Mouse (Mus musculus): ENCODE measurements around the gene Paqr7. TPM values are rescaled to one million over a fixed set of nuclear protein-coding genes. Genes with fewer than 3 reads are reported as not detected.

Gene Paqr7
- polyA plus RNA-seq, 1 experiment: 47.6 TPM

GRCm38 (mm10) chr4:134534932-134535786 is 38.7 kb downstream of the Paqr7 start, which contains the start of gene Mtfr1l:
Gene Mtfr1l, minus strand, starts transcription at chr4:134535387.
- Histone ChIP-seq H3K4me3 (ENCODE audit: control insufficient read depth, insufficient read depth, low read length) (peak within 1 kb of the TSS; percentile 76), H3K27me3 (ENCODE audit: control insufficient read depth, insufficient read depth, low read length) (no peaks in the 10 kb centered on the region), H3K27ac (ENCODE audit: control insufficient read depth, insufficient read depth, low read length) (no peak within 1 kb of the TSS), H3K36me3 (ENCODE audit: control insufficient read depth, insufficient read depth, low read length) (peaks cover 6% of the 10 kb centered on the region), H3K4me1 (replicated peaks; ENCODE audit: control insufficient read depth, insufficient read depth, low read length) (peaks cover 11% of the 10 kb centered on the region)
- under 1% methylated on average over 66 of the region's 71 CpGs for WGBS
- TF ChIP-seq POLR2A (IDR thresholded peaks at IDR 0.05; ENCODE audit: control insufficient read depth, extremely low read depth, insufficient read depth, low read length, poor library complexity): peak; percentile 35; the same call in 1 of the 2 replicates
- peak; percentile 56; the same call in 1 of the 2 replicates for TF ChIP-seq CTCF (IDR thresholded peaks at IDR 0.05; ENCODE audit: borderline replicate concordance, control insufficient read depth, extremely low read depth, insufficient read depth, low read length, poor library complexity)
- peak; percentile 97 for DNase-seq

- no peaks in the 10 kb centered on the region for H3K27me3 ChIP-seq (ENCODE audit: control insufficient read depth, insufficient read depth, low read length)
- peaks cover 11% of the 10 kb centered on the region for H3K4me1 ChIP-seq (replicated peaks; ENCODE audit: control insufficient read depth, insufficient read depth, low read length)
- WGBS: 2% methylated on average over 8 of the region's 8 CpGs
- 0 out of 2 replicates have a peak, but pooled peaks cover under 1% of the 10 kb centered on the region for H3K36me3 ChIP-seq (ENCODE audit: control insufficient read depth, insufficient read depth, low read length)
- DNase-seq: no peak
- TF ChIP-seq POLR2A (IDR thresholded peaks at IDR 0.05; ENCODE audit: control insufficient read depth, extremely low read depth, insufficient read depth, low read length, poor library complexity) (no peak), CTCF (IDR thresholded peaks at IDR 0.05; ENCODE audit: borderline replicate concordance, control insufficient read depth, extremely low read depth, insufficient read depth, low read length, poor library complexity) (no peak)
- peak overlapping the region; percentile 76 for H3K4me3 ChIP-seq (ENCODE audit: control insufficient read depth, insufficient read depth, low read length)
- H3K27ac ChIP-seq (ENCODE audit: control insufficient read depth, insufficient read depth, low read length): no peak overlapping the region
Measured at GRCm38 (mm10) chr4:134535787-134536151, 39.3 kb downstream of the Paqr7 start.

- H3K27ac ChIP-seq (ENCODE audit: control insufficient read depth, insufficient read depth, low read length): no peak overlapping the region
- no peaks in the 10 kb centered on the region for H3K36me3 ChIP-seq (ENCODE audit: control insufficient read depth, insufficient read depth, low read length)
- H3K4me3 ChIP-seq (ENCODE audit: control insufficient read depth, insufficient read depth, low read length): no peak overlapping the region
- no peaks in the 10 kb centered on the region for H3K27me3 ChIP-seq (ENCODE audit: control insufficient read depth, insufficient read depth, low read length)
- DNase-seq: no peak
- H3K4me1 ChIP-seq (replicated peaks; ENCODE audit: control insufficient read depth, insufficient read depth, low read length): peaks cover 6% of the 10 kb centered on the region
- TF ChIP-seq CTCF (IDR thresholded peaks at IDR 0.05; ENCODE audit: borderline replicate concordance, control insufficient read depth, extremely low read depth, insufficient read depth, low read length, poor library complexity) (no peak), POLR2A (IDR thresholded peaks at IDR 0.05; ENCODE audit: control insufficient read depth, extremely low read depth, insufficient read depth, low read length, poor library complexity) (no peak)
- 92% methylated on average over 10 of the region's 10 CpGs for WGBS
Measured at GRCm38 (mm10) chr4:134538997-134539580, 42.6 kb downstream of the Paqr7 start.

- WGBS: 89% methylated on average over 9 of the region's 9 CpGs
- DNase-seq: no peak
- H3K36me3 ChIP-seq (ENCODE audit: control insufficient read depth, insufficient read depth, low read length): no peaks in the 10 kb centered on the region
- H3K4me3 ChIP-seq (ENCODE audit: control insufficient read depth, insufficient read depth, low read length): no peak overlapping the region
- no peaks in the 10 kb centered on the region for H3K27me3 ChIP-seq (ENCODE audit: control insufficient read depth, insufficient read depth, low read length)
- H3K4me1 ChIP-seq (replicated peaks; ENCODE audit: control insufficient read depth, insufficient read depth, low read length): peaks cover 8% of the 10 kb centered on the region
- no peak overlapping the region for H3K27ac ChIP-seq (ENCODE audit: control insufficient read depth, insufficient read depth, low read length)
- TF ChIP-seq CTCF (IDR thresholded peaks at IDR 0.05; ENCODE audit: borderline replicate concordance, control insufficient read depth, extremely low read depth, insufficient read depth, low read length, poor library complexity): no peak
- no peak for TF ChIP-seq POLR2A (IDR thresholded peaks at IDR 0.05; ENCODE audit: control insufficient read depth, extremely low read depth, insufficient read depth, low read length, poor library complexity)
Measured at GRCm38 (mm10) chr4:134542726-134543125, 46.2 kb downstream of the Paqr7 start.

GRCm38 (mm10) chr4:134543261-134543660 is 46.8 kb downstream of the Paqr7 start:
- no peak overlapping the region for H3K4me3 ChIP-seq (ENCODE audit: control insufficient read depth, insufficient read depth, low read length)
- no peak overlapping the region for H3K27ac ChIP-seq (ENCODE audit: control insufficient read depth, insufficient read depth, low read length)
- peaks cover 11% of the 10 kb centered on the region for H3K4me1 ChIP-seq (replicated peaks; ENCODE audit: control insufficient read depth, insufficient read depth, low read length)
- 6% methylated on average over 5 of the region's 5 CpGs for WGBS
- DNase-seq: peak; percentile 92
- H3K36me3 ChIP-seq (ENCODE audit: control insufficient read depth, insufficient read depth, low read length): no peaks in the 10 kb centered on the region
- TF ChIP-seq CTCF (IDR thresholded peaks at IDR 0.05; ENCODE audit: borderline replicate concordance, control insufficient read depth, extremely low read depth, insufficient read depth, low read length, poor library complexity) (peak; percentile 88), POLR2A (IDR thresholded peaks at IDR 0.05; ENCODE audit: control insufficient read depth, extremely low read depth, insufficient read depth, low read length, poor library complexity) (no peak)
- no peaks in the 10 kb centered on the region for H3K27me3 ChIP-seq (ENCODE audit: control insufficient read depth, insufficient read depth, low read length)

- no peak for DNase-seq
- peaks cover 4% of the 10 kb centered on the region; the same call in 1 of the 2 replicates for H3K27me3 ChIP-seq (ENCODE audit: control insufficient read depth, insufficient read depth, low read length)
- H3K4me1 ChIP-seq (replicated peaks; ENCODE audit: control insufficient read depth, insufficient read depth, low read length): peaks cover 11% of the 10 kb centered on the region
- H3K36me3 ChIP-seq (ENCODE audit: control insufficient read depth, insufficient read depth, low read length): no peaks in the 10 kb centered on the region
- no peak overlapping the region for H3K27ac ChIP-seq (ENCODE audit: control insufficient read depth, insufficient read depth, low read length)
- no peak overlapping the region for H3K4me3 ChIP-seq (ENCODE audit: control insufficient read depth, insufficient read depth, low read length)
- TF ChIP-seq CTCF (IDR thresholded peaks at IDR 0.05; ENCODE audit: borderline replicate concordance, control insufficient read depth, extremely low read depth, insufficient read depth, low read length, poor library complexity) (no peak), POLR2A (IDR thresholded peaks at IDR 0.05; ENCODE audit: control insufficient read depth, extremely low read depth, insufficient read depth, low read length, poor library complexity) (no peak)
- whole genome bisulfite sequencing: 53% methylated on average over 9 of the region's 9 CpGs
Measured at GRCm38 (mm10) chr4:134546814-134547705, 50.6 kb downstream of the Paqr7 start.
